Mouse (Mus musculus): Measurements from ENCODE around the gene Trarg1. TPM values are rescaled to one million over a fixed set of nuclear protein-coding genes. Genes with fewer than 3 reads are reported as not detected.

Trarg1 gene
- total RNA-seq, 2 experiments from 2014 or later = not detected

- no peak for ATAC-seq (replicated peaks; ENCODE audit: low FRiP score, poor library complexity, severe bottlenecking)
Measured at GRCm38 (mm10) chr11:76671871-76672475, 7.6 kb upstream of the Trarg1 start, which contains the start of gene Bhlha9. Gene Bhlha9, plus strand, starts transcription at chr11:76672470.

DNA sequence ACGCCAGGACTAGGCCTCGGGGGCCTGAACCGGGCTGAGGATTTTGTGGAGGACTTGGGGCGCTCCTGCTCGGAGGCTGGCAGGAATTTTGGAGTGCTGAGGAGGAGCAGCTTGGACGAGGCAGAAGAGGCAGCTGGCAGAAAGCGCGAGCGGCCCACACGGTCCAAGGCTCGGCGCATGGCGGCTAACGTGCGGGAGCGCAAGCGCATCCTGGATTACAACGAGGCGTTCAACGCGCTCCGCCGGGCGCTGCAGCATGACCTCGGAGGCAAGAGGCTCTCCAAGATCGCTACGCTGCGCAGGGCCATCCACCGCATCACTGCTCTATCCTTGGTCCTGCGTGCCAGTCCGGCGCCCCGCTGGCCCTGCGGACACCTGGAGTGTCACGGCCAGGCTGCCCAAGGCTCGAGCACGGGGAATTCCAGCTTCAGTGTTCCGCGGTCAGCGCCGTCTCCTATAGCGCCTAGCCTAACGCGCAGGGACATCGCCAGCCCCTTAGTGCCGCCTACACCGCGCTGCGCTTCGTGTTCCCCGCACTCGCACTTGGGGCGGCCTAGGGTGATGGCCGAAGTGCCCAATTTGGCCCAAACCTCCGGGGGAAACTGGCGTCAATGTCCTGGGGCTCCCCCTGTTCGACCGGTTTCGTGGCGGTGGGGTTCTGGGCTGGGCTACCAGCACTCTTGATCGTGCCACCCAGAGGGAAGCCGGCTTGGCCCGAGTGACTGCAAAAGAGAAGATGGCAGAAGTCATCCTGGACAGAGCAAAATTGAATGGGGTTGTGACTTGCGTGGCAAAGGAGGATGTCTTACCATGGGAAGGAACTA is 6.8 kb upstream of the Trarg1 start:
- no peak for ATAC-seq (replicated peaks; ENCODE audit: low FRiP score, poor library complexity, severe bottlenecking)

DNA sequence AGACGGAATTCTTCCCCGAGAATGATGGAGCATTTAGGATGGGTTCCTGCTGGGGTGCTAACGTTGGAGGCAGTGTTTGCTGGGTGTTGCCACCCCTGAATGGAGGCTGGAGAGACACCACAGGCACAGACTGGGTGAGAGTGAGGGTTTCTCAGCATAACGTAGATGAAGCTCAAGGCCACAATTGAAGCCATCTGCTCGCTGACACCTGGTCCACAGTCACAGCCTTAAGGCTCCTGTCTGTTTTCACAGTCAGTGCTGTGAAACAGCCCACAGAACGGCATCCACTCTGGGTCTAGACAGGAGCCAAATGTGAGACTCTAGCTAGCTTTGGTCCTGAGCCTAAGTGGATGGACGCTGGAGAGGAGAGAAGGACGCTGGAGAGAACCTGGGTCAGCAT is 5.4 kb upstream of the Trarg1 start:
- ATAC-seq (replicated peaks; ENCODE audit: low FRiP score, poor library complexity, severe bottlenecking) = no peak

DNA sequence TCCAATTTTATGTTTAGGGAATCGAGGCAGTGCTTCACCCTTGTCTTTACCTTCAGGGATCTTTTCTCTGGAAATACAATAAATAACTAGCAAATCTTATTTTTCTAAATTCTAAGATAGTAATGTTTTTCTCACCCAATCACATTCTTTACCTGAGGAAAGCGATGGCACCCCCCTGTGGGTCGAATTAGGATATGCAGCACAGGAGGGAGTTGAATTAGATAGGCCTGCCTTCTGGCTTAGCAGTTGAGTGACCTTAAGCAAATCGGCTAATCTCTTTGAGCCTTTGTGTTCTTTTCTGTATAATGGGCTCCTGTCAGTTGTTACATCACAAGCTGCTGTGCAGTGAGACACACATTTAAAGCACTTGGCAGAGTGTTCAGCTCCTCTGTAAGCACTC is 4.9 kb upstream of the Trarg1 start:
- ATAC-seq (replicated peaks; ENCODE audit: low FRiP score, poor library complexity, severe bottlenecking) = no peak

DNA sequence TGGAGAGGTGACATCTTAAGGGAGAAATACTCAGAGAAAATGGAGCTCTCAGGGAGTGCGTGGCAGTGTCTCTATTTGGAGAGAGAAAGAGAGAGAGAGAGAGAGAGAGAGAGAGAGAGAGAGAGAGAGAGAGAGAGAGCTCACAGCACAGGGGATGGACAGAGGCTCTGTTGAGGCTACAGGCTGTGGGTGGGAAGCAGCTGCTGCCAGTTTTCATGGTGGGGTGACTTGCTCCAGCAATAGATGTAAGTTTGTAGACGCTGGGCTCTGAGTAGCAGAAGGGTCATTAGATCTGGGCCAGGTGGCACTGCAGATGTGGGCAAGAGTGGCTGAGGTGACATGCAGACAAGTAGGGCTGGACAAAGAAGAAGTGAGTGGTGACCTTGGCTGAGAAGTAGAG is 6.0 kb downstream of the Trarg1 start:
- ATAC-seq (replicated peaks; ENCODE audit: low FRiP score, poor library complexity, severe bottlenecking) = no peak

DNA sequence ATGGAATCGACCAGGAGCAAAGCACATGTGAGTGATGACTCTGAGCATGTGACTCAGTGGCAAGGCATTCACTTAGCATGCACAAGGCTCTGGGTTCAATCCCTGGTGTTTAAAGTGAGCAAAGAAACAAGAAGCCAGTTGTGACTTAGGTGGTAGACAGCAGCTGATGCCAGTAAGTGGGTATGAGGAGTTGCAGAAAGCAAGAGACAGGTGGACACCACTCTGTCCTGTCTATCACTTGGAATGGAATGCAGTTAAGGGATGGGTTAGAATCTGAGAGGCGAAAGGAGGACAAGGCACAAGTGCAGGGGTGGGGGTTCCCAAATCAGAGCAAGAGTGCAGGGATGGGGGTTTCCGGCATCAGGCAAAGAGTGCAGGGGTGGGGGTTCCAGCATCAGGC is 12.5 kb downstream of the Trarg1 start:
- no peak for ATAC-seq (replicated peaks; ENCODE audit: low FRiP score, poor library complexity, severe bottlenecking)

- no peak for ATAC-seq (replicated peaks; ENCODE audit: low FRiP score, poor library complexity, severe bottlenecking)
Measured at GRCm38 (mm10) chr11:76695810-76696209, 16.2 kb downstream of the Trarg1 start.

DNA sequence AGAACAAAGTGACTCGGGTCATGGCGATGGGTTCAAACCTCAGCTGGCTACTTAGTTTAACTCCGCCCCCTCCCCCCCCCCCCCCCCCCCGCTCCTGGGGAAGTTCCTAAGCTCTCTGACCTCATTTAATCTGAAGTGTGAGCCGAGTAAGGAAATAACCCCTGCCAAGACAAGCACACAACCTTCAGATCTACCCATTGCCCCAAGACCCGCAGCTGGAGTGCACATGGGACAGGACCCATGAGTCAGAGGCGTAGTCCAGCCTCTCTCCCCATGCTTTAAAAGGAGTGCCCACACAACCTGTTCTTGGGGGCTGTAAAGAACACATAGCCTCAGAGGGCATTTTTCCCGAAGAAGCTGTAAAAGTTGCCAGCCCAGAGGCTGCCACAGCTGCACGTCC is 20.0 kb downstream of the Trarg1 start:
- no peak for ATAC-seq (replicated peaks; ENCODE audit: low FRiP score, poor library complexity, severe bottlenecking)

DNA sequence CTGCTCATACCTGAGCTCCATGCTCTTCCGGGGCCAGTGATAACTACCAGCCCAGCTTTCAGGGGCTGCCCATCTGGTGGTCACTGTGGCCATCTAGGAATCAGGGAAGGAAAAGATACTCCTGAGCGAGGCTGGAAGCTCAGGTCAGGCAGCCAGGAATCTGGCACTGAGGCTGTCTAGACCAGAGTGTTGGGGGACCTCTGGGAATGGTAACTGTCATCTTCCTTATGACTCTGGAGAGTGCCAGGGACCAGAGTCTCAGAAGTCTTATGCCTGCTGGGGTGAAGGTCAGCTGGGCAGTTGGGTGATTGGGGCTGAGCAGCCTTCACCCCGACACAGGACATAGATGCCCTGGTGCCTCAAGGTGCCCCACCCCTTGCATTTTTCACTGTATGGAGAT is 28.0 kb downstream of the Trarg1 start:
- no peak for ATAC-seq (replicated peaks; ENCODE audit: low FRiP score, poor library complexity, severe bottlenecking)

DNA sequence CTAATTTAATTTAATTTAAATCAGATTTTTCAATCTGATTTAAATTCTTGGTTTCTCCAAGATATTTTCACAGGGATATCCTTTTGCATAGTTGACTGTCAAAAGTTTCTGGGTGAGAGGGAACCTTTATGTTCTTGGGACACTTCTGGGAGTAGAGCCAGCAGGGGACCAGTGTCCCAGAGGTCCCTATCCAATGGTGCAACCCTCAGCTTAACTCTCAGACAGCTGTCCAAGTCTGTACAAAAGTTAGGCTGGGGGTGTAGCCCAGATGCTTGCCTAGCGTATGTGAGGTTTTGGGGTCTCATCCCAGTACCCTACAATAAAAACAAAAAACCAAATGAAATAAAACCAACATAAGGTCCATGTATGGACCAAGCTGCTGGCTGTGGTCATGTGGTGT is 28.5 kb downstream of the Trarg1 start:
- no peak for ATAC-seq (replicated peaks; ENCODE audit: low FRiP score, poor library complexity, severe bottlenecking)

GRCm38 (mm10) chr11:76708881-76709280 is 29.3 kb downstream of the Trarg1 start:
- ATAC-seq (replicated peaks; ENCODE audit: low FRiP score, poor library complexity, severe bottlenecking) = no peak

- ATAC-seq (replicated peaks; ENCODE audit: low FRiP score, poor library complexity, severe bottlenecking) = no peak
Measured at GRCm38 (mm10) chr11:76709625-76710452, 30.2 kb downstream of the Trarg1 start.

DNA sequence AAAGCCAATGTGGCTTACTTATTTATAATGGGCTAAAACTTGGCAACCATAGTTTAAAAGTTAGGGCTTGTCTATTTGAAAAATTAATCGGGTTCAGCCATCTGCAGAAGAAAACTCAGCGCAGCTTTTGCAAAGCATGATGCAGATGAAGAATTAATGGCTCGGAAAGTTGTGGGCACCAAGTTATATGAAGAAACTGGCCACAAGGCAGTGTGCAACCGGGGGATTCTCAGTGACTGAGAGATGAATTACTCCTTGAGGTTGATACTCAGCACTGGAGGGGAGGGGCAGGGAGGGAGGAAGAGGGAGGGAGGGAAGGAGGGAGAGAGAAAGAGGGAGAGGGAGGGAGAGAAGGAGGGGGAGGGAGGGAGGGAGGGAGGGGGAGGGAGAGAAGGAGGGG is 37.4 kb downstream of the Trarg1 start:
- no peak for ATAC-seq (replicated peaks; ENCODE audit: low FRiP score, poor library complexity, severe bottlenecking)

GRCm38 (mm10) chr11:76723911-76724310 is 44.3 kb downstream of the Trarg1 start:
- ATAC-seq (replicated peaks; ENCODE audit: low FRiP score, poor library complexity, severe bottlenecking) = no peak

GRCm38 (mm10) chr11:76728093-76728492 is 48.5 kb downstream of the Trarg1 start:
- ATAC-seq (replicated peaks; ENCODE audit: low FRiP score, poor library complexity, severe bottlenecking) = no peak

DNA sequence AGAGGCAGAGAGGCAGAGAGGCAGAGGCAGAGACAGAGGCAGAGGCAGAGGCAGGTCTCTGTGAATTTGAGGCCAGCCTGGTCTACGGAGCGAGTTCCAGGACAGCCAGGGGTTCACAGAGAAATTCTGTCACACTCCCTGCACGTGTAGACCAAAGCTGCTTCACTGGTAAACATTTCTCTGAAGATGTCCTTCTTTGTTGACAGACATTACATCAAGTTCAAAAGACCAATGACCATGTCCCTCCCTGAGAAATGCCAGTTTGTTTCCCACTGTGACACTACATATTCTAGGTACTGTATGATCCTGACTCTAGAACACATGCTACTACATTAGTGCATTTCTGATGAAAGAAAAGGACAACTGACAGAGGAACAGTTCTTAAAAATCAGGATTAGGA is 51.0 kb downstream of the Trarg1 start:
- ATAC-seq (replicated peaks; ENCODE audit: low FRiP score, poor library complexity, severe bottlenecking) = no peak

- ATAC-seq (replicated peaks; ENCODE audit: low FRiP score, poor library complexity, severe bottlenecking) = no peak
Measured at GRCm38 (mm10) chr11:76734560-76734959, 55.0 kb downstream of the Trarg1 start.

DNA sequence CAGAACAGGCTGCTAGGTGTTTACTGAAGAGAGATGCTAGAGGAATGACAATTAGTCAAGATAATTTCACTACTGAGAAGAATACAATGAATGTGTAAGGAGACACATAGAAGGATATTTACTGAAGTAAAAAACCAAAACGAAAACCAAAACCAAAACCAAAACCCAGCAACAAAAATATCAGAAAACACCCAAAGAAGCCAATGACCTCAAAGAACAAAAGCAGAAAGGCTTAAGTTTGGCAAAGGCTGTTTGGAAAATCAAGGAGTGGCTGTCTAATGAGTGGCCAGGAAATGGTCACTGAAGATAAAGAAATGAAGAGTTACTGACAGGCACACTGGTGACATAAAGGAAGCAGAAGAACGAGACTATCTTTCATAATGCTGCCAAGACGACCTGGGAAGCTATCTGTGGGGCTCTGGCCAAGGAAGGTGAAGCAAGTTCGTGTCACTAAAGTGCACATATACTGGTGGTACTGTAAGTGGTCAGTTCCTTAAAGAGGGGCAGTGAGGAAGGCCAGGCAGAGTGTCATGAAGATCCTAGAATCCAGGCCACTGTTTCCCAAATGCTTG is 56.2 kb downstream of the Trarg1 start:
- ATAC-seq (replicated peaks; ENCODE audit: low FRiP score, poor library complexity, severe bottlenecking) = no peak

GRCm38 (mm10) chr11:76739125-76739524 is 59.5 kb downstream of the Trarg1 start:
- no peak for ATAC-seq (replicated peaks; ENCODE audit: low FRiP score, poor library complexity, severe bottlenecking)

DNA sequence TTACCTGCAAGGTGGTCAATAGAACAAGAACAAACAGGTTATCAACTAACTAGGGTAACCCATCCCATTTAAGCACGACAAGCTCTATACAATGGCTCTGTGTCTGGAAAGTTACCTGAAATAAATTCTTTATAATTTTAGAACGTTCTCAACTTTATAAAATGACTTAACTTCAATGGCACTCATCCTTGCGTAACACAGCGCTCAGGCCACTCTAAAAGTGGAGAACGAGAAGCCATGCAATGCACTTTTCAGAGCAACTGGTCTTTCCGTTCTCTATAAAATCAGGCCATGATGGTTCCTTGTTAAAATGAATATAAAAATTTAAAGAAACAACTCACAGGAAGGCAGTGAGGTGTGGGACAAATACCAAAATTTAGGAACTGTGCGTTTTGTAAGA is 62.9 kb downstream of the Trarg1 start:
- no peak for ATAC-seq (replicated peaks; ENCODE audit: low FRiP score, poor library complexity, severe bottlenecking)
